Mouse (Mus musculus): ENCODE results near the gene Gm960.

The Gm960 gene

GRCm38 (mm10) chr19:4698205-4698677 is at the start of gene Gm960:
Gene Gm960, minus strand, starts transcription at chr19:4698668.
- peak; percentile 88 to 90 for DNase-seq (ENCODE audit: low spot score in 2 of 2)

- DNase-seq (ENCODE audit: low spot score in 2 of 2) = no peak
Observed at GRCm38 (mm10) chr19:4747631-4748312, 49.3 kb upstream of the Gm960 start.

GRCm38 (mm10) chr19:4746611-4747010 is 48.1 kb upstream of the Gm960 start:
- DNase-seq (ENCODE audit: low spot score in 2 of 2) = peak; percentile 57 to 69

- no peak for DNase-seq (ENCODE audit: low spot score in 2 of 2)
Observed at GRCm38 (mm10) chr19:4745681-4746080, 47.2 kb upstream of the Gm960 start.

GRCm38 (mm10) chr19:4745057-4745456 is 46.6 kb upstream of the Gm960 start:
- no peak for DNase-seq (ENCODE audit: low spot score in 2 of 2)

GRCm38 (mm10) chr19:4744026-4744425 is 45.6 kb upstream of the Gm960 start:
- no peak for DNase-seq (ENCODE audit: low spot score in 2 of 2)

- no peak for DNase-seq (ENCODE audit: low spot score in 2 of 2)
Observed at GRCm38 (mm10) chr19:4743524-4743923, 45.1 kb upstream of the Gm960 start.

- peak in 1 of 2 experiments; percentile 15 for DNase-seq (ENCODE audit: low spot score in 2 of 2)
Observed at GRCm38 (mm10) chr19:4742229-4742628, 43.8 kb upstream of the Gm960 start.

- DNase-seq (ENCODE audit: low spot score in 2 of 2) = no peak
Observed at GRCm38 (mm10) chr19:4741482-4741881, 43.0 kb upstream of the Gm960 start.

- no peak for DNase-seq (ENCODE audit: low spot score in 2 of 2)
Observed at GRCm38 (mm10) chr19:4739762-4740161, 41.3 kb upstream of the Gm960 start.

GRCm38 (mm10) chr19:4739053-4739452 is 40.6 kb upstream of the Gm960 start:
- DNase-seq (ENCODE audit: low spot score in 2 of 2) = no peak

- no peak for DNase-seq (ENCODE audit: low spot score in 2 of 2)
Observed at GRCm38 (mm10) chr19:4737866-4738265, 39.4 kb upstream of the Gm960 start.

GRCm38 (mm10) chr19:4733052-4733451 is 34.6 kb upstream of the Gm960 start:
- DNase-seq (ENCODE audit: low spot score in 2 of 2) = no peak

GRCm38 (mm10) chr19:4729186-4729585 is 30.7 kb upstream of the Gm960 start:
- no peak for DNase-seq (ENCODE audit: low spot score in 2 of 2)

GRCm38 (mm10) chr19:4720671-4721244 is 22.3 kb upstream of the Gm960 start:
- no peak for DNase-seq (ENCODE audit: low spot score in 2 of 2)

- DNase-seq (ENCODE audit: low spot score in 2 of 2) = no peak
Observed at GRCm38 (mm10) chr19:4720112-4720511, 21.6 kb upstream of the Gm960 start.

GRCm38 (mm10) chr19:4719351-4719764 is 20.9 kb upstream of the Gm960 start:
- DNase-seq (ENCODE audit: low spot score in 2 of 2) = no peak

- DNase-seq (ENCODE audit: low spot score in 2 of 2) = no peak
Observed at GRCm38 (mm10) chr19:4718716-4719115, 20.2 kb upstream of the Gm960 start.

- DNase-seq (ENCODE audit: low spot score in 2 of 2) = no peak
Observed at GRCm38 (mm10) chr19:4717281-4717680, 18.8 kb upstream of the Gm960 start.

GRCm38 (mm10) chr19:4716756-4717155 is 18.3 kb upstream of the Gm960 start:
- no peak for DNase-seq (ENCODE audit: low spot score in 2 of 2)

GRCm38 (mm10) chr19:4713886-4714285 is 15.4 kb upstream of the Gm960 start:
- no peak for DNase-seq (ENCODE audit: low spot score in 2 of 2)

GRCm38 (mm10) chr19:4712781-4713526 is 14.5 kb upstream of the Gm960 start:
- no peak for DNase-seq (ENCODE audit: low spot score in 2 of 2)

Measured in right cerebral cortex, postnatal 10 days (tissue).